Mouse (Mus musculus) layer of hippocampus, postnatal 14 days (tissue): ENCODE measurements at regions not wholly inside any gene's neighbourhood (a gene's known extent, or its start where the extent isn't known, plus 50 kb on each side); places are given as distances from the start of the nearest gene placed in this dataset.

Source experiments
- DNase-seq, 2 experiments: peaks; one replicate each; pipeline ENCODE4 v3.0.0; 2021 to 2022; ENCODE audit warnings: low spot score in 2 of 2, mixed read lengths in 1 of 2

GRCm38 (mm10) chr15:52783940-52784339 is 1100.8 kb upstream of the Gm7489 start:
- DNase-seq, result no peak

- DNase-seq, result no peak
Observed at GRCm38 (mm10) chr15:52785196-52785595, 1099.5 kb upstream of the Gm7489 start.

GRCm38 (mm10) chr15:52785976-52786375 is 1098.7 kb upstream of the Gm7489 start:
- no peak for DNase-seq

- no peak for DNase-seq
Observed at GRCm38 (mm10) chr15:52805479-52806199, 1079.1 kb upstream of the Gm7489 start.

GRCm38 (mm10) chr15:52808622-52809021 is 1076.1 kb upstream of the Gm7489 start:
- no peak for DNase-seq

- DNase-seq, result no peak
Observed at GRCm38 (mm10) chr15:52820796-52821195, 1063.9 kb upstream of the Gm7489 start.

- DNase-seq, result no peak
Observed at GRCm38 (mm10) chr15:52836896-52837295, 1047.8 kb upstream of the Gm7489 start.

- DNase-seq, result no peak
Observed at GRCm38 (mm10) chr15:52848132-52848531, 1036.6 kb upstream of the Gm7489 start.

GRCm38 (mm10) chr15:52858682-52859081 is 1026.0 kb upstream of the Gm7489 start:
- no peak for DNase-seq

- no peak for DNase-seq
Observed at GRCm38 (mm10) chr15:52863494-52863893, 1021.2 kb upstream of the Gm7489 start.

- DNase-seq, result peak; percentile 7 to 36
Observed at GRCm38 (mm10) chr15:52892244-52892950, 992.3 kb upstream of the Gm7489 start.

GRCm38 (mm10) chr15:52898107-52898506 is 986.6 kb upstream of the Gm7489 start:
- no peak for DNase-seq

GRCm38 (mm10) chr15:52899403-52899802 is 985.3 kb upstream of the Gm7489 start:
- DNase-seq, result no peak

GRCm38 (mm10) chr15:52899822-52900221 is 984.9 kb upstream of the Gm7489 start:
- no peak for DNase-seq

GRCm38 (mm10) chr15:52905231-52905630 is 979.5 kb upstream of the Gm7489 start:
- peak in 1 of 2 experiments; percentile 15 for DNase-seq

- no peak for DNase-seq
Observed at GRCm38 (mm10) chr15:52907217-52907616, 977.5 kb upstream of the Gm7489 start.

GRCm38 (mm10) chr15:52922277-52922676 is 962.4 kb upstream of the Gm7489 start:
- no peak for DNase-seq

GRCm38 (mm10) chr15:52928408-52928807 is 956.3 kb upstream of the Gm7489 start:
- DNase-seq, result no peak

- no peak for DNase-seq
Observed at GRCm38 (mm10) chr15:52937138-52937537, 947.6 kb upstream of the Gm7489 start.

GRCm38 (mm10) chr15:52944592-52944991 is 940.1 kb upstream of the Gm7489 start:
- no peak for DNase-seq

GRCm38 (mm10) chr15:52948196-52948595 is 936.5 kb upstream of the Gm7489 start:
- no peak for DNase-seq

- no peak for DNase-seq
Observed at GRCm38 (mm10) chr15:52953480-52953879, 931.2 kb upstream of the Gm7489 start.
